Comparison of ENCODE assay signal across 8 mouse cellular contexts in genomic region chr1:181246487-181247138, GRCm38 (mm10). TPM values are rescaled to one million over a fixed set of nuclear protein-coding genes. Genes with fewer than 3 reads are reported as not detected.
A peak's percentile ranks its signal among the peaks of the same experiment; 100 is the strongest.
DNase-seq lines count a peak whose midpoint lies in the region; ATAC-seq and TF ChIP-seq lines count a peak whose summit lies in the region.

No protein-coding gene starts in this region.

- no peaks in the 10 kb centered on the region for H3K36me3 ChIP-seq in lung, embryonic 14.5 days (ENCODE audit: insufficient read depth)
- H3K36me3 ChIP-seq in midbrain, postnatal 0 days (ENCODE audit: insufficient read depth, low read length): no peaks in the 10 kb centered on the region
- H3K36me3 ChIP-seq in hindbrain, embryonic 11.5 days (ENCODE audit: control insufficient read depth, insufficient read depth, low read length): no peaks in the 10 kb centered on the region

- H3K4me1 ChIP-seq in lung, embryonic 14.5 days (ENCODE audit: insufficient read depth): no peaks in the 10 kb centered on the region
- no peaks in the 10 kb centered on the region for H3K4me1 ChIP-seq in midbrain, postnatal 0 days (ENCODE audit: insufficient read depth, low read length)
- H3K4me1 ChIP-seq in hindbrain, embryonic 11.5 days (replicated peaks; ENCODE audit: control insufficient read depth, insufficient read depth, low read length): no peaks in the 10 kb centered on the region

- H3K27ac ChIP-seq in lung, embryonic 14.5 days (ENCODE audit: low read depth): peak overlapping the region; percentile 59
- no peak overlapping the region for H3K27ac ChIP-seq in midbrain, postnatal 0 days (ENCODE audit: low read depth, low read length)
- H3K27ac ChIP-seq in hindbrain, embryonic 11.5 days (ENCODE audit: low read depth, low read length): no peak overlapping the region

- peak; percentile 44 for DNase-seq in adrenal gland, postnatal 10 days
- DNase-seq in adrenal gland, adult 8-10 months: no peak
- DNase-seq in lung, embryonic 14.5 days: peak; percentile 21
- DNase-seq in lung, postnatal 4 days: no peak
- no peak for DNase-seq in midbrain, postnatal 0 days (ENCODE audit: low spot score)
- no peak for DNase-seq in hindbrain, embryonic 11.5 days (ENCODE audit: low spot score)

- H3K27me3 ChIP-seq in lung, embryonic 14.5 days (ENCODE audit: insufficient read depth, low read length): no peaks in the 10 kb centered on the region
- H3K27me3 ChIP-seq in midbrain, postnatal 0 days (ENCODE audit: insufficient read depth, low read length): no peaks in the 10 kb centered on the region
- no peaks in the 10 kb centered on the region for H3K27me3 ChIP-seq in hindbrain, embryonic 11.5 days (ENCODE audit: control insufficient read depth, insufficient read depth, low read length)

- TF ChIP-seq CTCF in lung, embryonic 14.5 days (IDR thresholded peaks at IDR 0.05; ENCODE audit: low read depth): no peak
- no peak for TF ChIP-seq CTCF in midbrain, postnatal 0 days (IDR thresholded peaks at IDR 0.05)

- no peak overlapping the region; the same call in 1 of the 2 replicates for H3K4me2 ChIP-seq in lung, embryonic 14.5 days
- no peak overlapping the region for H3K4me2 ChIP-seq in midbrain, postnatal 0 days (ENCODE audit: low read depth, low read length, poor library complexity, severe bottlenecking)
- no peak overlapping the region for H3K4me2 ChIP-seq in hindbrain, embryonic 11.5 days (replicated peaks; ENCODE audit: low read depth, low read length)

- H3K9ac ChIP-seq in lung, embryonic 14.5 days: 0 out of 2 replicates have a peak overlapping the region, but pooled peaks have one; percentile 20
- H3K9ac ChIP-seq in midbrain, postnatal 0 days (replicated peaks; ENCODE audit: low read length, poor library complexity, severe bottlenecking): no peak overlapping the region
- H3K9ac ChIP-seq in hindbrain, embryonic 11.5 days (ENCODE audit: low read depth, low read length): no peak overlapping the region

- WGBS in lung, embryonic 14.5 days: 16% methylated on average over 7 of the region's 7 CpGs
- 53% methylated on average over 6 of the region's 7 CpGs for WGBS in midbrain, postnatal 0 days
- 41% methylated on average over 6 of the region's 7 CpGs for WGBS in hindbrain, embryonic 11.5 days

- no peak overlapping the region for H3K4me3 ChIP-seq in lung, embryonic 14.5 days (ENCODE audit: low read depth, low read length)
- no peak overlapping the region for H3K4me3 ChIP-seq in midbrain, postnatal 0 days (ENCODE audit: low read depth, low read length)
- H3K4me3 ChIP-seq in hindbrain, embryonic 11.5 days (ENCODE audit: low read depth, low read length): no peak overlapping the region

- no peaks in the 10 kb centered on the region for H3K9me3 ChIP-seq in lung, embryonic 14.5 days (ENCODE audit: low read depth, low read length)
- H3K9me3 ChIP-seq in midbrain, postnatal 0 days (ENCODE audit: low read length): 0 out of 2 replicates have a peak, but pooled peaks cover 3% of the 10 kb centered on the region
- no peaks in the 10 kb centered on the region for H3K9me3 ChIP-seq in hindbrain, embryonic 11.5 days (ENCODE audit: control insufficient read depth, low read length)

- no peak; the same call in 1 of the 2 replicates for ATAC-seq in lung, embryonic 14.5 days (ENCODE audit: insufficient read depth)
- ATAC-seq in granulocyte monocyte progenitor cell, adult 5-6 weeks (replicated peaks; ENCODE audit: poor library complexity, severe bottlenecking): peak; percentile 24
- ATAC-seq in megakaryocyte-erythroid progenitor cell, adult 5-6 weeks (replicated peaks; ENCODE audit: low FRiP score, low TSS enrichment, poor library complexity, severe bottlenecking): peak; percentile 46; the same call in 1 of the 2 replicates
- no peak for ATAC-seq in midbrain, postnatal 0 days (ENCODE audit: low FRiP score)
- no peak for ATAC-seq in hindbrain, embryonic 11.5 days (ENCODE audit: low FRiP score)

RNA-seq across cellular contexts. Expression of gene Wdr26, which starts 34.8 kb away (rescaled TPM):
- 100 to 1,000 TPM; 126 to 138 TPM for total RNA-seq in adrenal gland, postnatal 10 days (2021)
- total RNA-seq in adrenal gland, adult 8-10 months (2022): 100 to 1,000 TPM; 120 to 162 (median 149) TPM
- 43.7 and 47.3 TPM in 2 replicates for polyA plus RNA-seq in lung, embryonic 14.5 days (2014; fragmentation: Nextera tagmentation; extraction: Ambion mirVana)
- 92.9 and 128 TPM in 2 replicates for total RNA-seq in granulocyte monocyte progenitor cell, adult 5-6 weeks (2014; fragmentation: Nextera tagmentation)
- 93.0 and 101 TPM in 2 replicates for total RNA-seq in granulocyte monocyte progenitor cell, adult 5-6 weeks (2017)
- total RNA-seq in megakaryocyte-erythroid progenitor cell, adult 5-6 weeks (2014; fragmentation: Nextera tagmentation): 93.5 and 155 TPM in 2 replicates
- total RNA-seq in megakaryocyte-erythroid progenitor cell, adult 5-6 weeks (2017): 84.8 and 102 TPM in 2 replicates
- total RNA-seq in midbrain, postnatal 0 days (2014; rRNA removed): 49.6 and 66.9 TPM in 2 replicates
- polyA plus RNA-seq in midbrain, postnatal 0 days (2015; fragmentation: Nextera tagmentation; extraction: Ambion mirVana): 31.4 and 44.1 TPM in 2 replicates
- 41.3 and 50.1 TPM in 2 replicates for polyA plus RNA-seq in hindbrain, embryonic 11.5 days (2014; fragmentation: Nextera tagmentation; extraction: Ambion mirVana)

Comparison
In these comparisons a context has a peak if more than half of its experiments do, and no peak if none do; other contexts are left out.
1. DNase-seq: peak in adrenal gland, postnatal 10 days (single experiment) and lung, embryonic 14.5 days (single experiment); none in adrenal gland, adult 8-10 months (single experiment), lung, postnatal 4 days (0 of 2), midbrain, postnatal 0 days (single experiment) and hindbrain, embryonic 11.5 days (single experiment).
2. ATAC-seq: peak in granulocyte monocyte progenitor cell, adult 5-6 weeks (single experiment) and megakaryocyte-erythroid progenitor cell, adult 5-6 weeks (single experiment); none in lung, embryonic 14.5 days (single experiment), midbrain, postnatal 0 days (single experiment) and hindbrain, embryonic 11.5 days (single experiment).